Mouse (Mus musculus): ENCODE results near the gene R3hdm2. TPM values are rescaled to one million over a fixed set of nuclear protein-coding genes. Genes with fewer than 3 reads are reported as not detected.
A peak's percentile ranks its signal among the peaks of the same experiment; 100 is the strongest.

The R3hdm2 gene
- total RNA-seq, 2 experiments from 2014 or later, result 112 to 120 TPM

DNA sequence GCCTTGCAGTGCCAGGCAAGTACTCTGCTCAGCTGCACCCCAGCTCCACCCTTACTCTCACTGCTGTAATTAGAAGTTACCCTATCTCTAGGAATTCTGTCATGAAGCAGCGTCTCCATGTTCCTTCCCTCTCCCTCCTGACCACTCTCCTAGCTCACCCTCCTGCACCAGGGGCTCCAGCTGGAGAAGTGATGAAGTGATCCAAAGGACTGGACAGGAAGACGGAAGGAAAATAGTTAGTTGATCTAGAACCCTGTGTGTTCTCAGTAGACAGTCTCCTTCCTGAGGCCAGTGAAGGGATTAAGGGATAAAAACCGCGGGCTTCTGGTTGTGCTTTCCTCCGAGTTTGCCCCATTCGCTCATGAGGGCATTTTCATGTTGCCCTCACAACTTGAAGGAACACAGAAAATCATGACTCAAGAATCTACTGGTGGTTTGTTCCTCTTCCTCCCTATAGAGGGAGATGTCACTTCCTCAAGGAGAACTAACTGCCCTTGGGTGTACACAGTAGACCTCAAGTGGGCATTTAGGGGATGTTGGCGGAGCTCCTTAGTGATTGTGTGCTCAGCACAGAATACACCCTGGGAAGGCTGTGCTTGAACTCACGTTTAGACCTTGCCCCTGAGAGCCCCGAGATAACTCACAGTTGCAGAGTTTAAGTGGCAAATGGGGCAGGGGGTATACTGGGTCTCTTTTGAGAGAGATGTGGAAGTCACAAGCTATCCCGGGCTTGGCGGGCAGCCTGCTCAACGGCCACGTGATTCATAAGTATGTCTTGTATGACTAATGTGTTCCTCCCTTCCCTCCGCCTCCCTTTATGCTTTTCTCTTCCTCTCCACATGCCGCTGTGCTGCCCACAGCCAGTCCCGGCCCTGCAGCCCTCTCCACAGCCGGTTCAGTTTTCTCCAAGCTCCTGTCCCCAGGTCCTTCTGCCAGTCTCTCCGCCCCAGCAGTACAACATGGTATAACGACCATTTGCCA is 101.0 kb downstream of the R3hdm2 start:
- peak; percentile 63 to 65 for DNase-seq
- intact Hi-C loops (cut with DNase I), result no loop called here

- DNase-seq, result no peak
- intact Hi-C loops (cut with DNase I), result no loop called here
These were observed 105.1 kb downstream of the R3hdm2 start for GRCm38 (mm10) chr10:127485235-127485634.

- intact Hi-C loops (cut with DNase I), result no loop called here
- no peak for DNase-seq
These were observed 108.7 kb downstream of the R3hdm2 start for GRCm38 (mm10) chr10:127488856-127489255.

DNA sequence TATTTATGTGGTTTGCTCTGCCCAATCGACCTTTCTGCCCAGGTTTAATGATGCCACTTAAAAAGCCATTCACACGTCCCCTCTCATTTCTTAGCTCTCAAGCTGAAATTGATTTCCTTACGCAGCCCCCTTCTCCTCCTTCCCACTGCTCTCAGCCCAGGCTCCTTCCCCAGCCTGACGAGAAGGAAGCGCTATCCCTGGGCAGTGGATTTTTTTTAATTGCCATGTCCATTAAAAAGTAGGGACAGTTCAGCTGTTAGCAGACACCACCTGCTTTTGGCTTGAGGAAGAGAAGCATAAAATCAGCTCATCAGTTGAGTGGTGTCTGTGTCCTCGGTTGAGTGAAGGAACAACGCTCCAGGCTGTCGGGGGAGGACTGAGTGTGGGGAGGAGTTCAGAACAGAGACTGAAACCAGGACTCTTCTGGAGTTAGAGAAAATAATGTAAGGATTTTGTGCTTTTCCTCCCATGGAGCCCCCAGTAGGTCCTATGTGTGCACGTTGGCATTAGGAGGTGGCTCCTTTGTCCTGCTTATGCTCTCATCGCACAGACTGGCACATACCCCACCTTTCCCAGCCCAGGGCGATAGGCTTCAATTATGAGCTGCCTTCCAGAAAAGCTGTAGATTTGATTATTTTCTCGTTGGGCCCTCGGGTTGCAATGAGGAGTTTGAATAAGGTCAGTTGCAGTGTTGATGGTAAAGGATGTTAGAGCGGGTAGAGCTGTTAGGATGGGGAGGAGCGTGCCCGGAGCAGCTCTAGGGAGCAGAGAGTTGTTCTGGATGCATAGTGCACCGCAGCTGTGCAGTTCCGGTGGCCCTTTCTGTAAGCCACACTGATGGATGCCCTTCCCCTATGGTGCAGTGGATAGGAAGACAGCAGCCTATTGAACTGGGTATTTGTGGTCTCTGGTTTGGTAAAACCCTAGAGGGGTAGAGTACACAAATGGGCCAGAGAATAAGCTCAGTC is 110.3 kb downstream of the R3hdm2 start:
- no peak for DNase-seq
- intact Hi-C loops (cut with DNase I), result no loop called here

- no peak for DNase-seq
- intact Hi-C loops (cut with DNase I), result no loop called here
These were observed 111.0 kb downstream of the R3hdm2 start for GRCm38 (mm10) chr10:127491128-127491512.

GRCm38 (mm10) chr10:127492118-127492517 is 112.0 kb downstream of the R3hdm2 start:
- no peak for DNase-seq
- intact Hi-C loops (cut with DNase I), result no loop called here

- intact Hi-C loops (cut with DNase I), result no loop called here
- no peak for DNase-seq
These were observed 116.0 kb downstream of the R3hdm2 start for GRCm38 (mm10) chr10:127496156-127496555.

- no peak for DNase-seq
- intact Hi-C loops (cut with DNase I), result no loop called here
These were observed 119.4 kb downstream of the R3hdm2 start for GRCm38 (mm10) chr10:127499516-127499915.

GRCm38 (mm10) chr10:127500042-127500441 is 119.9 kb downstream of the R3hdm2 start:
- no peak for DNase-seq
- intact Hi-C loops (cut with DNase I), result no loop called here

DNA sequence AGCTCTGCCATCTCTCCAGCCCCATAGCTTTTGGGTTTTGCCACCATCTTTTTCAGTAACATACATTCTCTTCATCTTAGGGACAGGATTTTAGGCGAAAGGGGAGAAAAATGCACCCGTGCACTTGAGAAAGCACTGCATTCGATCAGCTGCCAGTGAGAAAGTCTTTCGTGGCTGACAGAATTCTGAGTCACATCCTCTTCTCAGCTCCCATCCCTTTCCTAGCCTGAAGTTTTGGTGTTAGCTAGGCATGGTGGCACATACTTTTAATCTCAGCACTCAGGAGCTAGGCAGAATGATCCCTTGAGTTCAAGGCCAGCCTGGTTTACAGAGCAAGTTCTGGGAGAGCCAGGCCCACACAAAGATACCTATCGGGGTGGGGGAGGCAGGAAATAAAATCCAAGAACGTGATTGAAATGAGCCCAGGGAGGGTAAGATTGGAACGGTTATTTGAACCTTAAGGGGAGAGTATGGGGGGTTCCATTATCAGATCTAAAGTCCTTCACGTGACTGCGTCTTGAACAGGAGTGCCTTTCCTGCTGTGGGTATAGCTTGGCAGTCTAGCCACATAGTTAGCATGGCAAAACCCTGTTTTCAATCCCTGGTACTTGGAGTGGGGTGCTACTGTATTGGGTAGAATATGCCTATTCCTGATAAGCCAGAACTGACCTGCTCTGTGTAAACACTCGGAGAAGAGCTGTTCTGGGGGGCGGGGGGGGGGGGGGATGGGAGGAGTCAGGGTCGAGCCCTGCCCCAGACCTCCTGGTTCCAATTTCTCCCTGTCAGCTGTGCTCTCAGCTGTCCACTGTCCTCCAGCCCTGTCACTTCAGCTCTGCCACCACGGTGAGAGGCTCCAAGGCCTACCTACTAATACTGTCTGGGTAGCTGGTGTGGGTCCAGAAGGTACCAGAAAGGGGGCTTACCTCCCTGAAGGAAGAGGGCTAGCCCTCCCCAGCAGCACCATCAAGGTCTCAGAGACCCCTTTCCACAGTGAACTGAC is 121.1 kb downstream of the R3hdm2 start, which contains the start of gene Stac3:
Gene Stac3, plus strand, starts transcription at position 793 of the 1,000 bp plus-strand sequence.
- intact Hi-C loops (cut with DNase I), result no loop called here
- no peak for DNase-seq

GRCm38 (mm10) chr10:127508239-127508638 is 128.1 kb downstream of the R3hdm2 start:
- DNase-seq, result peak; percentile 71 to 86
- intact Hi-C loops (cut with DNase I), result loop anchor here (1.0 kb wide), 1 partner anchor 30 kb away; no protein-coding TSS in a partner anchor

DNA sequence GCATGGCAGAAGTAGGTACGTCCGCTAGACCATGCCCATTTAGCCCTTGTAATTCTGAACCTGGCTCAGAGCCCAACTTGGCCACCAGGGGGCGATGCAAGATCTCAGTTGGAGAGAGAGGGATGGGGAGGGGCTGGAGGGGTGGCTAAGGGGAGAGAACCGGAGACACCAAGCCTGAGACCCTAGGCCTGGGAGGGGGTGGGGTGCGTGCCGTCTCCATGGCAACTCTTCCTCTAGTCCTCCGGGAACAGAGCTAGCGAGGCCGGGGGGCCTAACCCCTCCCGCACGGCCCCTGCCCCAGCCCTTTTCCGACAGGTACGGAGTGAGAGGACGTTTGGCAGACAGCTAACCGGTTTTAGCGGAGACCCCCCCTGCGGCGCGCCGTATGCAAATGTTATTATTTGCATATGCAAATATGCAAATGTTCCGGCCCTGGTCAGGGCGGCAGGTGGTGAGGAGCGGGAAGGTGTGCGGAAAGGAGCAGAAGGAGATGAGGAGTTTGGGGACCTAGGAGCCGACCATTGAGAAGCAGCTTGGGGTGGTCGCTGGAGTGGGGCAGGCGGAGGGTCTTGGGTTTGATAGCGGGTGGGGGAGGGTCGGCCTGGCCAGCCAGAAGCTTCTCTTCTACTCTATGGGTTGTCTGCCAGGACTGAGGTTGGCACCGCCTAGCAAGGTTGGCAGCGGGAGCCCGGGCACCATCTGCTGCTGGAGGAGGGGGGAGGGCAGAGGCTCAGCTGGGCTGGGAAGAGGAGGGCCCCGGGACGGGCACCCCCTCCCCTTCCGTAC is 129.1 kb downstream of the R3hdm2 start:
- intact Hi-C loops (cut with DNase I), result no loop called here
- DNase-seq, result peak; percentile 81 to 92

- DNase-seq, result no peak
- intact Hi-C loops (cut with DNase I), result no loop called here
These were observed 129.9 kb downstream of the R3hdm2 start for GRCm38 (mm10) chr10:127509837-127510701.

GRCm38 (mm10) chr10:127510895-127511617 is 130.9 kb downstream of the R3hdm2 start:
- intact Hi-C loops (cut with DNase I), result no loop called here
- no peak for DNase-seq

- peak in 1 of 2 experiments; percentile 45 for DNase-seq
- intact Hi-C loops (cut with DNase I), result no loop called here
These were observed 131.6 kb downstream of the R3hdm2 start for GRCm38 (mm10) chr10:127511634-127512306.

DNA sequence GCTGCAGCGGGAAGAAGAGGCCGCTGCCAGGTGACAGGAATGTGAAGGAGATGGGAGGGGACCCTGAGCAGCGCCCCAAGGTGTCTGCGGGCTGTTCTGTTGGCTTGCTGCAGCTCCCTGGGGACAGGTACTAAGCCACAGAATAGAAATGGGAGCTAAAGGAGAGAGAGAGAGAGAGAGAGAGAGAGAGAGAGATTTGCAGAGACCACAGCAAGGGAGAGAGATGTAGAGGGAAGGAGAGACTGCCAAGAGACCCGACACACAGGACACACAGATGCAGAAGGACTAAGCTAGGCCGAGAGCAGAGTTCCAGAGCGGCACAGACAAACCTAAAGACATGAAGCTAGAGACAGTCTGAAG is 132.2 kb downstream of the R3hdm2 start:
- DNase-seq, result no peak
- intact Hi-C loops (cut with DNase I), result no loop called here

DNA sequence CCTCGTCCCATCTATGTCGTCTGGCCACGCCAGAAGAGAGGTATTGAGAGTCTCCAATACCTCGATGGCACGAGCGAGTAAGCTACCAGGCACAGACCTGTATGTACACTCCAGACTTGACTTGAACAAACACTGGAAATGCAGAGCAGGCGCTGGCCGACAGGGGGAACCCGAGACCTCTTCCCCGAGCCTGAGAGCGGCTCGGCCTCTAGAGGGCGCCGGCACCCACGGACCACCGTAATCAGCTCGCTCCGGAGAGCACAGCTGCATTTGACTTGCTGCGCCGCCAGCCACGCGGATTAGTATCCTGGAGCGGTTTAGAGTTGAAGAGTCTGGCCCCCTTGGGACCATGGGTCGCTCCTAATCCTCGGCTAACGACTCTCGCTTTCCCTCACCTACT is 132.7 kb downstream of the R3hdm2 start:
- peak; percentile 95 to 98 for DNase-seq
- intact Hi-C loops (cut with DNase I), result loop anchor here (1.0 kb wide), 1 partner anchor 23 kb away; no protein-coding TSS in a partner anchor

All from heart, postnatal 10 days (tissue).